Mouse (Mus musculus): ENCODE results near the gene Kcnmb1.
A peak's percentile ranks its signal among the peaks of the same experiment; 100 is the strongest.

DNA sequence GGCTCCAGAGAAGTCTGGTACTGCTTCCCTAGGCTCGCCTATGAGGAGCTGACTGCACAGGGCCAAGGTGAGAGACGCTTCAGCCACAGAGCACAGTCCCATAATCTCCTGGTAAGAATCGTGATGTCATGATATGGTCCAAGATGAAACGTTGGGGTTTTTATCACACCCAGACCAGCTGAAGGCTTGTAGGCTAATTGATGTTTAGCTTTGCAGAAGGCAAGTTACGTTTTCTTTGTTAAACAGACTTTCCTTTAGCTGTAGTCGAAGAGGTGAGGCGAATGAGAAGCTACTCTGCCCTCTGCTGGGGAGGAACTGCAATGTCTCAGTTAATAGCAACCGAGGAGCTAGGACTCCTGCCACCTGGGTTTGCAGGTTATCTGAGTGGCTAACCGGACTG lies 45.9 kb downstream of the Kcnmb1 start:
- peak; percentile 52; the same call in 1 of the 2 replicates for TF ChIP-seq CTCF (IDR thresholded peaks at IDR 0.05; ENCODE audit: low read depth, low read length)
- no peak for TF ChIP-seq POLR2A (IDR thresholded peaks at IDR 0.05; ENCODE audit: extremely low read depth, insufficient read depth, low read length)

Measured in liver, adult 2 months (tissue).